Mouse (Mus musculus) embryonic facial prominence, embryonic 15.5 days (tissue): ENCODE results near the gene Pnpla8. TPM values are rescaled to one million over a fixed set of nuclear protein-coding genes. Genes with fewer than 3 reads are reported as not detected.

Experiments used
- ATAC-seq: fragments of 200-750 bp; cut with Nextera tagmentation; 2 replicates; pipeline ENCODE4 v1.8.0; 2017; ENCODE audit warnings: low read depth, moderate TSS enrichment; ENCODE audit not compliant: insufficient number of reproducible peaks, low FRiP score, low TSS enrichment
- H3K27ac ChIP-seq: fragments of 300-500 bp; sonication (generic); replicated peaks from 2 replicates; pipeline ENCODE4 v1.5.1; 2015; ENCODE audit warnings: mild to moderate bottlenecking, inconsistent platforms
- H3K27me3 ChIP-seq: fragments of 300-500 bp; sonication (generic); 2 replicates; pipeline ENCODE4 v1.6.1; 2015; ENCODE audit warnings: inconsistent platforms
- H3K36me3 ChIP-seq: fragments of 300-500 bp; sonication (generic); 2 replicates; pipeline ENCODE4 v1.6.1; 2015; ENCODE audit warnings: mild to moderate bottlenecking, inconsistent platforms
- H3K4me1 ChIP-seq: fragments of 300-500 bp; sonication (generic); 2 replicates; pipeline ENCODE4 v1.6.1; 2015; ENCODE audit warnings: inconsistent platforms
- H3K4me2 ChIP-seq: fragments of 300-500 bp; sonication (generic); replicated peaks from 2 replicates; pipeline ENCODE4 v1.6.1; 2015; ENCODE audit warnings: mild to moderate bottlenecking, inconsistent platforms
- H3K4me3 ChIP-seq: fragments of 300-500 bp; sonication (generic); replicated peaks from 2 replicates; pipeline ENCODE4 v1.5.1; 2015; ENCODE audit warnings: mild to moderate bottlenecking, inconsistent platforms
- H3K9ac ChIP-seq: fragments of 300-500 bp; sonication (generic); 2 replicates; pipeline ENCODE4 v1.6.1; 2015; ENCODE audit warnings: inconsistent platforms
- H3K9me3 ChIP-seq: fragments of 300-500 bp; sonication (generic); replicated peaks from 2 replicates; pipeline ENCODE4 v1.6.1; 2016; ENCODE audit warnings: inconsistent platforms
- WGBS: fragments of 180-500 bp; shearing (Covaris S2); methylation state at CpG from one replicate; pipeline ENCODE4 v1.1.7; 2015; 5-methylcytosine and 5-hydroxymethylcytosine counted together
- polyA plus RNA-seq: library from polyadenylated mRNA; unstranded; fragments of >200 nt; fragmentation: Nextera tagmentation; extraction: Ambion mirVana; gene quantifications from 2 replicates; pipeline ENCODE4 v1.2.1, GENCODE M21; 2015

Gene Pnpla8
- polyA plus RNA-seq, 1 experiment from 2014 or later: 66.0 TPM

DNA sequence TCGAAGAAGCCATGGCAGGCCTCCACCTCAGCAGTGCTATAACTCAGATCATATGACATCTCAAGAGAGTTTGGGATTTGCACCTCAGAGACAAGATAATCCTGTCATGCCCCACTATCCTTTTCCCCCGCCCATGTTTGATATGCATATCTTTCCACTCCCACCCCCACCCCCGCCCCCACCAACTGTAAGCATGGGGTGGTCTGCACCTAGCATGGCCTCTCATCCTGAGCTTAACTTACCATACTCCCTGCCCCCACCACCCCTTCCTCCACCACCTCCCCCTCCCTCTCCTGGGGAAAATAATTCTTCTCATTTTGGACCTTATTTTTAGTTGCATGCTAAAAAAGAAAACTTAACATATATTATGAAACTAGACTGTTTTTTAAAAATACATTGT lies 1.9 kb downstream of the Pnpla8 start:
- no peak for ATAC-seq
- H3K27ac ChIP-seq: no peak overlapping the region

DNA sequence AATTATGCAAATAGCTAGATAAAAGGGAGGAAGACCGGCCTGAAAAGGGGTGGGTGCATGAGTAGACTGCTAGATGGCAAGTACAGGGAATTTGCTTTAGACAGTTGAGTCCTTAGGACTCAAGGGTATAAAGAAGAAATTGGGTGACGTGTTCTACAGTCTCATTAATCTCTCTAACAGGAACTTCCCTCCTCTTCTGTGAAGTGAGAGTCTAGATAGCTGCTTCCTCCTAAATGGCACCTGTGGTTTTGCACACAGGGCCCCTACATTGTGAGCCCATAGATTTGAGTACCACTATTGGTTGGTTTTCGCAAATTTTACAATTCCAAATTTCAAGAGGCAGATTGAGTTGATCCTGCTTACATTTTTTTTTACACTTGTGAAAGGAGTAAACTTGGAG lies 3.5 kb downstream of the Pnpla8 start:
- Histone ChIP-seq H3K27ac (no peak overlapping the region), H3K4me1 (no peaks in the 10 kb centered on the region), H3K36me3 (no peaks in the 10 kb centered on the region), H3K9ac (no peak overlapping the region), H3K9me3 (no peaks in the 10 kb centered on the region), H3K27me3 (no peaks in the 10 kb centered on the region), H3K4me3 (no peak overlapping the region), H3K4me2 (no peak overlapping the region)
- WGBS: 73% methylated on average over 3 of the region's 3 CpGs
- ATAC-seq: no peak

More for the DNA sequence above, 1.9 kb downstream of the Pnpla8 start:
- H3K9me3 ChIP-seq: no peaks in the 10 kb centered on the region
- no peaks in the 10 kb centered on the region for H3K4me1 ChIP-seq
- no peaks in the 10 kb centered on the region for H3K36me3 ChIP-seq
- no peaks in the 10 kb centered on the region for H3K27me3 ChIP-seq
- WGBS: 69% methylated on average over 3 of the region's 3 CpGs
- no peak overlapping the region for H3K4me2 ChIP-seq
- no peak overlapping the region for H3K9ac ChIP-seq
- H3K4me3 ChIP-seq: no peak overlapping the region

DNA sequence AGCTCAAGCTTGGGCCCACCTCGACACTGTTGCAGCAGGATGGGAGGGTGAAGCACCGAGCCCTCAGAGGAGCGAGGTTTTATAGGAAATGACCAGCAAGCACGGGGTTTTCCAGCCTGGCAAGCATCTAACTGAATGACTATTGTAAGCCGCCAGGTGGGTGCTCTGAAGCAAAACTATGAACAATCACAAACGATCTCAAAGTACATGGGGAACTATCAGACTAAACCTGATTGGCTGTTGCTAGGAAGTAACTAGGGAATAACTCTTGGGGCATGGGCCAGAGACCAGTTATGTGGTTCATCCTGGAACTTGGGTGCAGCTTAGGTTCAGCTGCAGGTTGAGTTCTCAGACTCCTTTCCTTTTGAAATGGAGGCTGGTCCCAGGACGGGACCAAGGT lies 19.9 kb downstream of the Pnpla8 start:
- 72% methylated on average over 7 of the region's 7 CpGs for WGBS
- H3K27ac ChIP-seq: no peak overlapping the region
- no peaks in the 10 kb centered on the region for H3K36me3 ChIP-seq
- H3K27me3 ChIP-seq: no peaks in the 10 kb centered on the region
- no peak for ATAC-seq
- no peaks in the 10 kb centered on the region for H3K9me3 ChIP-seq
- no peak overlapping the region for H3K4me2 ChIP-seq
- no peak overlapping the region for H3K9ac ChIP-seq
- H3K4me1 ChIP-seq: no peaks in the 10 kb centered on the region
- no peak overlapping the region for H3K4me3 ChIP-seq

DNA sequence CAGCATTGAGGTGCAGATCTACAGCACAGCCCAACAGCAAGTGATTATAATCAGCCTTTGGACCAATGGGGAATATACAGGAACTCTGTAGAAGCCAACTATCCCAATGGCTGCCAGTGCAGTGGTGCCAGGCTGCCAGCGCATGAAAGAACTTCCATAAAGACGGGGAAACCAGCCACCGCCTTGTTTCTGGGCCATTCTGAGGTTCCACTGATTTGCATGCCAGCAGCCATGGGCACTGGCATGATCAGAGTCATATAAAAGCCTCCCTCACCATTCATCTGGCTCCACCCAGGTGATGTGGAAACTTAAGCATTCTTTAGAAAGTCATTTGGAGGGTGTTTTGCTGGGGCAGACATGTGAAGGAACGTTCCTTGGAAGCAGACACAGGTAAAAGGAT lies 21.2 kb downstream of the Pnpla8 start:
- H3K4me3 ChIP-seq: no peak overlapping the region
- H3K4me1 ChIP-seq: no peaks in the 10 kb centered on the region
- WGBS: 87% methylated on average over 4 of the region's 4 CpGs
- H3K27me3 ChIP-seq: no peaks in the 10 kb centered on the region
- H3K36me3 ChIP-seq: no peaks in the 10 kb centered on the region
- no peak overlapping the region for H3K9ac ChIP-seq
- H3K9me3 ChIP-seq: no peaks in the 10 kb centered on the region
- no peak for ATAC-seq
- H3K4me2 ChIP-seq: no peak overlapping the region
- no peak overlapping the region for H3K27ac ChIP-seq

DNA sequence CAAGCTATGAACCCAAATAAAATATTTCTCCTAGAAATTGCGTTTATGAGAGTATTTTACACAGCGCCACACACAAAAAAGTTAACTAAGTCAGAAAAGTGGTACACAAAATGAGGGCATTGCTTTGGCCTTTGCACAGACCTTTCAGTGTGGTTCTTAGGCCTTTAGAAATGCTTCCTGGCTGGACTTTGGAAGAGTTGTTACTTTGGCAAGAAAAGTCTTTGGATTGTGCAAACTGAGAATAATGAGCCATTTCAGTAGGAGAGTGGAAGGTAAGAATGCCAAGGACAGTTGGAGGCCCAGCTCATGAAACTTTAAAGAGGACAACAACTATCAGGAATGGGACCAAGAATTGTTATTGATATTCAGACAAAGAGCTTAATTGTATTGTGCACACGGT lies 24.6 kb downstream of the Pnpla8 start:
- no peak overlapping the region for H3K9ac ChIP-seq
- no peak overlapping the region for H3K4me2 ChIP-seq
- H3K4me3 ChIP-seq: no peak overlapping the region
- no peaks in the 10 kb centered on the region for H3K27me3 ChIP-seq
- WGBS: 88% methylated on average over 3 of the region's 3 CpGs
- no peaks in the 10 kb centered on the region for H3K9me3 ChIP-seq
- no peak overlapping the region for H3K27ac ChIP-seq
- H3K36me3 ChIP-seq: no peaks in the 10 kb centered on the region
- no peak for ATAC-seq
- no peaks in the 10 kb centered on the region for H3K4me1 ChIP-seq

GRCm38 (mm10) chr12:44248309-44248977 lies 27.3 kb downstream of the Pnpla8 start:
- no peak overlapping the region for H3K9ac ChIP-seq

DNA sequence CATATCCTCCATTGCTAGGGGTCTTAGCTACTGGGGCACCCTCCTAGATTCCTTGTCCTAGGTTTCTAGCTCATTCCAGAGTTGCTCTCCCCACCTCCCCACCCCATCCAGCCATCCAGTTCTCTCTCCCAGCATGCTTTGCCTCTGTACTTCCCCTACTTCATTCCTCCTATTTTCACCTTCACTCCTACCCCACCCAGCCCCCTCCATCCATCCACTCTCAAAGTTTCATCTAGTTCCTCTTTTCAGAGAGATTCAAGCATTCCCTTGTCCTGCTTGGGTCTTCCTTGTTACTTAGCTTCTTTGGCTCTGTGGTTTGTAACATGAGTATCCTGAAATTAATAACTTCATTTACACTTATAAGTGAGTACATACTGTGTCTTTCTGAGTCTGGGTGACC lies 41.4 kb downstream of the Pnpla8 start:
- Histone ChIP-seq H3K4me3 (no peak overlapping the region), H3K36me3 (no peaks in the 10 kb centered on the region), H3K27ac (no peak overlapping the region), H3K9ac (no peak overlapping the region), H3K4me2 (no peak overlapping the region), H3K4me1 (no peaks in the 10 kb centered on the region), H3K9me3 (no peaks in the 10 kb centered on the region), H3K27me3 (no peaks in the 10 kb centered on the region)
- ATAC-seq: no peak

More at GRCm38 (mm10) chr12:44248309-44248977, 27.3 kb downstream of the Pnpla8 start:
- 77% methylated on average over 9 of the region's 9 CpGs for WGBS
- Histone ChIP-seq H3K4me1 (no peaks in the 10 kb centered on the region), H3K4me3 (no peak overlapping the region), H3K27me3 (no peaks in the 10 kb centered on the region), H3K36me3 (no peaks in the 10 kb centered on the region), H3K4me2 (no peak overlapping the region), H3K27ac (no peak overlapping the region), H3K9me3 (no peaks in the 10 kb centered on the region)
- no peak for ATAC-seq

DNA sequence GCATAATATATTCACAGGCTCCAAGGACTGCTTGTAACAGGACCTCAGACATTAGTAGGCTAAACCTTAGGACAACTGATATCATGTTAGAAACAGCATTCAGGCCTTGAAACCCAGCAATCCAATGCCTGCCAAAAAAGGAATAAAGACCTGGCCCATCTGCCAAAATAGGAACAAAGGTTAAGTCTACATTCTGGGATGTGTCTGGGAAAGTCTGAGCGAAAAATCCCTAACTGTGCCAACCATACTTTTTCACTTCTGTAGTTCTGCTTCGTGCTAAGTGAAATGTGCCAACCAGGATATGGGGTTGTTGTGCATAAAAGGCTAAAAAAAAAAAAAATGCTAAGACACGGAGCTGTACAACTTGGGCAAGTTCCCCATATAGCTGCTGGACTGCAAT lies 44.5 kb downstream of the Pnpla8 start:
- 73% methylated on average over 3 of the region's 3 CpGs for WGBS
- no peaks in the 10 kb centered on the region for H3K36me3 ChIP-seq
- H3K27ac ChIP-seq: no peak overlapping the region
- H3K9ac ChIP-seq: no peak overlapping the region
- H3K4me1 ChIP-seq: no peaks in the 10 kb centered on the region
- H3K4me2 ChIP-seq: no peak overlapping the region
- no peaks in the 10 kb centered on the region for H3K9me3 ChIP-seq
- ATAC-seq: no peak
- H3K27me3 ChIP-seq: no peaks in the 10 kb centered on the region
- no peak overlapping the region for H3K4me3 ChIP-seq

DNA sequence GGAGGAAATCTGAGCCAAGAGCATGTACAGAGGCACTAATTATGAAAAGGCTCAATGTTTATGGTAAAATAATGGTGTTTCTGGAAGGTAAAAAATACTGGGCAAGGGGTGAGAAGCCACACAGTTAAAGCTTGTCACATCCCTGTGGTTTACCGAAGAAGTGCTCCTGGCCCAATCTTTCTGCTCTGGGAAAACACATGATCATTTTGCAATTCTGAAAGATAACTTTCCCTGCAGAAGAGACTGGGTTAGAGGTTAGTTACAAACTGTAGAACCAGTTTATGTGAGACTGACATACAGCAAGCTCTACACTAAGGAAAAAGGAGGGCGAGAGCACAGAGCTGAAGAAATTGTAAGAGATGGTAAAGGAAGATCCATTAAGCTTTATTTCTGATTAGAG lies 46.0 kb downstream of the Pnpla8 start:
- Histone ChIP-seq H3K4me3 (no peak overlapping the region), H3K4me2 (no peak overlapping the region), H3K36me3 (no peaks in the 10 kb centered on the region), H3K9me3 (no peaks in the 10 kb centered on the region), H3K9ac (no peak overlapping the region), H3K27me3 (no peaks in the 10 kb centered on the region), H3K4me1 (no peaks in the 10 kb centered on the region), H3K27ac (no peak overlapping the region)
- WGBS: 95% methylated on average over 2 of the region's 2 CpGs
- ATAC-seq: no peak

GRCm38 (mm10) chr12:44268728-44269302 lies 47.6 kb downstream of the Pnpla8 start:
- H3K9me3 ChIP-seq: no peaks in the 10 kb centered on the region
- WGBS: under 1% methylated on average over 38 of the region's 38 CpGs
- H3K36me3 ChIP-seq: no peaks in the 10 kb centered on the region
- H3K4me1 ChIP-seq: no peaks in the 10 kb centered on the region
- peak overlapping the region; percentile 95 for H3K4me3 ChIP-seq
- peak; percentile 100 for ATAC-seq
- peak overlapping the region; percentile 64 for H3K4me2 ChIP-seq
- H3K27ac ChIP-seq: peak overlapping the region; percentile 99
- no peaks in the 10 kb centered on the region for H3K27me3 ChIP-seq
- peak overlapping the region; percentile 78 for H3K9ac ChIP-seq

DNA sequence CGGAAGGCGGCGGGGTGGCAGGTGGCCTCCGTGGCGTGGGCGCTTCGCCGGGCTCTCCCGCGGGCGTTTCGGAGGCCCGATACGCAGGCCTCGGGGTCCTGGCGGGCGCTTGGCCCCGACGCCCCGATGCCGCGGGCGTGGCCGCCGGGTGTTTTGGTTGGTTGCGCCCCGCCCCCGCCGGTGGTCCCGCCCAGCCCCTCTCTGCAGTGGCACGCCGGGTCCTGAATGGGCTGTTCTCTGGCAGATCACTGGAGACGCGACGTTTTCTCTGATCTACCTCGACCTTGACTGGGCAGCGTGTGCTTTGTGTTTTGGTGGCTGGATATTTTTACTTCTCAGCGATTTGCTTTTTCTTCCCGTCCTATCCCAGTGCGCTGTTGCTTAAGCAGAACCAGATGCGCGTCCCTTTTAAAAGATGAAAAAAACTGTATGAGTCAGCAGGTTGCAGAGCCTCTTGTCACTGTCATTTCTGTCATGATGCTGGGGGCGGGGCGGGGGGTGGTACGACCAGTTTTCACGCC lies 48.2 kb downstream of the Pnpla8 start:
- ATAC-seq: peak; percentile 90
- Histone ChIP-seq H3K4me2 (peak overlapping the region; percentile 54), H3K9ac (peak overlapping the region; percentile 78), H3K4me1 (no peaks in the 10 kb centered on the region), H3K9me3 (no peaks in the 10 kb centered on the region), H3K4me3 (peak overlapping the region; percentile 95), H3K27ac (peak overlapping the region; percentile 99), H3K27me3 (no peaks in the 10 kb centered on the region), H3K36me3 (no peaks in the 10 kb centered on the region)
- under 1% methylated on average over 46 of the region's 46 CpGs for WGBS
